Mouse (Mus musculus): ENCODE results near the gene Mzt1. TPM values are rescaled to one million over a fixed set of nuclear protein-coding genes. Genes with fewer than 3 reads are reported as not detected.

The Mzt1 gene
- total RNA-seq (2023): 17.1 and 18.2 TPM in 2 replicates

DNA sequence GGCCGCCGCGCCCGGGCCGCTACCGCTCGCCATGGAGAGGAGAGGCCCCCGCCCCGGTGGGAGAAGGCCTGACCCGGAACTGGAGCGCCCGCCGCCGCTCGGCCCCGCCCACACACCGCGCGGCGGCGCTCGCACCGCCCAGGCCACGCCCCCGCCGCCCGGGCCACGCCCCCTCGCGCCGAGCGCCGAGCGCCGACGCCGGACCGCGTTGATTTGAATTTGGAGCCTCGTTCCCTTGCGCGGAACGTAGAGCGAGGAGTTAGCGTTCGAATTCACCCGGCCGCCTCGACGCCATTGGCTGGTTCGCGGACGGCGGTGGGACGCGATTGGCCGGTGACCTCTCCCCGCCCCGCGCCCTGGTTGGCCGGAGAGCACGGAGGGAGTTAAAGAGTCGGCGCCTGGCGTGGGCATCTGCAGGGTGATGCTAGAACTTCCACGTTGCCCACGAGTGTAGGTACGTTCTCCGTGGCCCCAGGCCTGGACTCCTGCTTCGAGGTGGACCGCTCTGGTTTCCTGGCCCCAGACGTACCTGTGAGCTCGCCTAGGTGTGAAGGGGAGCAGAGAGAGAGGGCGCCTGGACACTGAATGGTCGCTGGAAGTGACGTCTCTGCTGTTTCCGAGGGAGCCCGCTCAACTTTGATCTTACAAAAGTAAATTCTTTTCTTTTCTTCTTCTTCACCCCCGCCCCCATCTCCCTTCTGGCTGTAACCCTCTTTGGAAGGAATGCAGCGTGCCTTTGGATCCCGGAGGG is at the start of gene Mzt1, which contains the start of gene Bora:
TSS of gene Mzt1 (minus strand) at position 104 of the 751 bp plus-strand sequence.
TSS of gene Bora (plus strand) at position 192 of the 751 bp plus-strand sequence.

DNA sequence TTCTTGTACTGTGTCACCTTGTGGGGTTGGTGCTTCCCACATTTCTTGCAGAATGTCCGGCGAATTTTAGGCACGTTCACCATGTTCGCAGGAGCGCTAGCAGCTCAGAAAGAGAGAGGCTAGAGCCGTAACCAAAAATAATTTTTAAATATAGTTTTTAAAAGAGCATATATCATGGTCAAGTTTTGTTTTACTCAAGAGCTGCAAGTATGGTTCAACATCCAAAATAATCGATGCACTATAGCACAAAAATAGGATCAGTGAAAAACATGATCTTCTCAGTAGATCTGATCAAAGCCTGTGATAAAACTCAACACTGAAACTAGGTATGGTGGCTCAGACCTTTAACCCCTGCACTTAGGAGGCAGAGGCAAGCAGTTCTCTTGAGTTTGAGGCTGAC is 51.7 kb downstream of the Mzt1 start, which contains the start of gene Rpl36a-ps1:
TSS of gene Rpl36a-ps1 (minus strand) at position 101 of the 400 bp plus-strand sequence.

Other genes starting within 250 kb of the Mzt1 start
- gene Rpl36a-ps1, start 51.8 kb downstream of the Mzt1 start, total RNA-seq (2023): not detected in 2 replicates
- gene Bora, start 88 bp upstream of the Mzt1 start, total RNA-seq (2023): 13.3 and 17.2 TPM in 2 replicates
- gene Pibf1, start 53.3 kb upstream of the Mzt1 start, total RNA-seq (2023): 11.6 and 13.5 TPM in 2 replicates
- 7.9 and 12.0 TPM in 2 replicates for gene Dis3, start 53.6 kb upstream of the Mzt1 start, total RNA-seq (2023)